Mouse (Mus musculus) heart, embryonic 11.5 days (tissue): ENCODE data around the gene Pld2. TPM values are rescaled to one million over a fixed set of nuclear protein-coding genes. Genes with fewer than 3 reads are reported as not detected.

Experiments
- ATAC-seq: fragments of 200-750 bp; cut with Nextera tagmentation; replicated peaks from 2 replicates; pipeline ENCODE4 v1.8.0; 2017; ENCODE audit warnings: moderate library complexity; ENCODE audit not compliant: insufficient number of reproducible peaks, low FRiP score, low TSS enrichment
- H3K27ac ChIP-seq: fragments of 300-500 bp; sonication (generic); 2 replicates; pipeline ENCODE4 v1.5.1; 2014; ENCODE audit warnings: mild to moderate bottlenecking, low read depth, low read length
- H3K27me3 ChIP-seq: fragments of 300-500 bp; sonication (generic); 2 replicates; pipeline ENCODE4 v1.6.1; 2014; ENCODE audit warnings: mild to moderate bottlenecking, low read length, mixed read lengths; ENCODE audit not compliant: control insufficient read depth, insufficient read depth
- H3K36me3 ChIP-seq: fragments of 300-500 bp; sonication (generic); 2 replicates; pipeline ENCODE4 v1.6.1; 2014; ENCODE audit warnings: mild to moderate bottlenecking, low read length, moderate library complexity, mixed read lengths; ENCODE audit not compliant: control insufficient read depth, insufficient read depth
- H3K4me1 ChIP-seq: fragments of 300-500 bp; sonication (generic); 2 replicates; pipeline ENCODE4 v1.6.1; 2014; ENCODE audit warnings: low read length; ENCODE audit not compliant: control insufficient read depth, insufficient read depth
- H3K4me2 ChIP-seq: fragments of 300-500 bp; sonication (generic); 2 replicates; pipeline ENCODE4 v1.6.1; 2014; ENCODE audit warnings: mild to moderate bottlenecking, moderate library complexity
- H3K4me3 ChIP-seq: fragments of 300-500 bp; sonication (generic); 2 replicates; pipeline ENCODE4 v1.5.1; 2014; ENCODE audit warnings: low read depth, low read length
- H3K9ac ChIP-seq: fragments of 300-500 bp; sonication (generic); 2 replicates; pipeline ENCODE4 v1.6.1; 2014; ENCODE audit warnings: mild to moderate bottlenecking, low read depth, low read length, moderate library complexity
- H3K9me3 ChIP-seq: fragments of 300-500 bp; sonication (generic); replicated peaks from 2 replicates; pipeline ENCODE4 v1.6.1; 2016; ENCODE audit warnings: low read length; ENCODE audit not compliant: control insufficient read depth
- WGBS: fragments of 180-500 bp; shearing (Covaris S2); extraction: QIAGEN DNeasy Blood & Tissue Kit; methylation state at CpG from one replicate; pipeline ENCODE4 v1.1.7; 2014; ENCODE audit not compliant: insufficient replicate concordance; 5-methylcytosine and 5-hydroxymethylcytosine counted together
- polyA plus RNA-seq: library from polyadenylated mRNA; unstranded; fragments of >200 nt; fragmentation: Nextera tagmentation; extraction: Ambion mirVana; gene quantifications from 2 replicates; pipeline ENCODE4 v1.2.1, GENCODE M21; 2014

Gene Pld2
- polyA plus RNA-seq, 1 experiment from 2014 or later = 7.4 TPM

DNA sequence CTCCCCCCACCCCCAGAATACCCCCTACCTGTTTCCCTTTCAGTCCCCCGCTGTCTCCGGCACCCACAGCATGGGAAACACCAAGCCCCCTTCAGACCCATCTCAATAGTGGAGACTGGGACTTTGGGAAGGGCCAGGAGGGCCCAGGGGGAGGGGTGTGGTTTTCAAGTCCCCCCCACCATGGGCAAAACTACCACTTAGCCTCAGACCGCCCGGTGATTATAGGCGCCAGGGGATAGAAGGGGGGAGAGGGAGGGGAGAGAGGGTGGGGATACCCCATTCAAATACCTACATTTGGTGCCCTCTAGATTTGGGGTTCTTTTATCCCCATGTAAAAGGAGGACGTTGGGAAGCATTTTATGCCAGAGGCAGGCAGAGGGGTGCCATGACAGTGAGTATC lies 7.0 kb upstream of the Pld2 start, which contains the start of gene Gm40193:
Gene Gm40193, minus strand, starts transcription at position 101 of the 400 bp plus-strand sequence.
- H3K9me3 ChIP-seq = no peaks in the 10 kb centered on the region
- no peaks in the 10 kb centered on the region; the same call in 1 of the 2 replicates for H3K27me3 ChIP-seq
- H3K36me3 ChIP-seq = peaks cover 4% of the 10 kb centered on the region
- H3K27ac ChIP-seq = no peak within 1 kb of the TSS
- no peak within 1 kb of the TSS for H3K4me2 ChIP-seq
- no peak within 1 kb of the TSS for H3K4me3 ChIP-seq
- 79% methylated on average over 6 of the region's 6 CpGs for WGBS
- H3K4me1 ChIP-seq = no peaks in the 10 kb centered on the region
- ATAC-seq = no peak
- no peak within 1 kb of the TSS for H3K9ac ChIP-seq

DNA sequence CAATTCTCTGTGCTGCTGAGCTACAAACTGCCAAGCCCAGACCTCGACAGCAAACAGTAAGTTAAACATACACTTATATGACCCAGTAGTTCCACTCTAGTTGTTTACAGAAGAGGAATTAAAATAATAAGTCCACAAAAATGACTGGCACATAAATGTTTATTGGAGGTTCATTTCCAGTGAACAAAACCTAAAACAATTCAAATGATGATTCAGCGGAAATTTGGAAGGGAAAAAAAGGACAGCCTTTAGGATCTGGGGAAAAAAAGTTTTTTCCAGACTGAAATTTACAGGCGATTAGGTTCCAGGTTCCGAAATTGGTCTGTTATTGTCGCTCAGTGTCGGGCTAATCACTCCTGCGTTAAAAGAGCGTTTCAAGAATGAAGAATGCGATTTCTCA lies 441 bp upstream of the Pld2 start:
- H3K9ac ChIP-seq = peak overlapping the region; percentile 82
- WGBS = 17% methylated on average over 9 of the region's 9 CpGs
- peak overlapping the region; percentile 78 for H3K4me2 ChIP-seq
- no peak for ATAC-seq
- H3K4me3 ChIP-seq = peak overlapping the region; percentile 66
- no peaks in the 10 kb centered on the region; the same call in 1 of the 2 replicates for H3K27me3 ChIP-seq
- peaks cover 5% of the 10 kb centered on the region for H3K4me1 ChIP-seq
- H3K36me3 ChIP-seq = no peaks in the 10 kb centered on the region
- no peak overlapping the region for H3K27ac ChIP-seq
- H3K9me3 ChIP-seq = no peaks in the 10 kb centered on the region

DNA sequence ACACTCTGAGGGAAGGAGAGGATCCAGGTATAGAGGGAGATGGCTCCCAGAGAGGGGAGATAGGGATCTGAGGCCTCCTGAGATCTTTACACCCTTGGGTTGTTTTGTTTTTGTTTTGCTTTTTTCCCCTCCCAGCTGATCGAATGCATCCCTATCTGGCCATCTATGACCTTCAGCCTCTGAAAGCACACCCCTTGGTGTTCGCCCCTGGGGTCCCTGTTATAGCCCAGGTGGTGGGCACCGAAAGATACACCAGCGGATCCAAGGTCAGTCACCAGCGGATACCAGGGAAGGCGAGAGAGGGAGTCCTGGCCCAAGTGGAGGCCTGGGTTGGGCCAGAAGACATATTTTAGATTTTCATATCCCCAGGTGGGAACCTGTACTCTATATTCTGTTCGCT lies 1.1 kb downstream of the Pld2 start:
- no peaks in the 10 kb centered on the region for H3K9me3 ChIP-seq
- no peak overlapping the region for H3K27ac ChIP-seq
- H3K4me2 ChIP-seq = peak overlapping the region; percentile 78
- no peaks in the 10 kb centered on the region; the same call in 1 of the 2 replicates for H3K27me3 ChIP-seq
- peak overlapping the region; percentile 66 for H3K4me3 ChIP-seq
- no peak overlapping the region; the same call in 1 of the 2 replicates for H3K9ac ChIP-seq
- peaks cover 5% of the 10 kb centered on the region for H3K4me1 ChIP-seq
- 83% methylated on average over 7 of the region's 7 CpGs for WGBS
- H3K36me3 ChIP-seq = no peaks in the 10 kb centered on the region
- no peak for ATAC-seq

DNA sequence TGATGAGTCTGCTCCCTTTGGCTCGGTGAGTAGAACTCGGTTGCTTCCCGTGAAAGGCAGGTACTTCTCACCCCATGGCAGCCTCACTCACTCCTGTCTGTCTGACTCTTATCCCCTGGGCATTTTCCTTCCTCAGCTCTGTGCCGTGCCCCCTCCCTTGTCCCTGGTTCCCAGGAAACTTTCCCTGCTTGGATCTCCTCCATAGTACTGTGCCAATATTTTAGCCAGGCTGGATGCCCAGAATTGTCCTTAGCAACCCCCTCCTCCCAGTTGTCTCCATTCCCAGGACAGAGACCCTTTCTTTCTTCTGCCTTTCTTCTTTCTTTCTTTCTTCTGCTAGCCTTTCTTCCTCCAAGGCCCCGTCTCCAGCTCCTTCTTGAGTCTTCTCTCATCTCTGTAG lies 1.6 kb downstream of the Pld2 start:
- Histone ChIP-seq H3K9ac (no peak overlapping the region), H3K4me3 (no peak overlapping the region)

DNA sequence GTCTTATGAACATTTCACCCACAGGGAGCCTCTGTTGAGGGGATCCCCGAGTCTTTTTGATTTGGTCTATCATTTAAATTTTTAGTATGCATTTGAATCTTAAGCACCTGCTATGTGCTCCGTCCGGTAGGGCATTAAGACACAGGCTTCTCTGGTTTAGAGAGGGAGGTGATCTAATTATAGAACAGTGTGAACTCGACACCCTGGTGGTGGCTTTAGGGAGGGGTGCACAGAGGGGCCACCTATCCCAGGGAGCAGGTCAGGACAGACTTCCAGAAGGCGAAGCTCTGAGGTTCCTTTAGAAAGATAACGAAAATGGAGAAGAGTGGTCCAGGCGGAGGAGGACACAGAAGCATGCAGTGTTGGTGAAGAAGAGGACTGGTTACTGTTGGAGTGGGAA lies 4.6 kb downstream of the Pld2 start:
- Histone ChIP-seq H3K4me1 (peaks cover 5% of the 10 kb centered on the region), H3K9me3 (no peaks in the 10 kb centered on the region), H3K27ac (no peak overlapping the region), H3K4me3 (no peak overlapping the region), H3K36me3 (no peaks in the 10 kb centered on the region), H3K4me2 (peak overlapping the region; percentile 23), H3K9ac (no peak overlapping the region), H3K27me3 (no peaks in the 10 kb centered on the region; the same call in 1 of the 2 replicates)
- 41% methylated on average over 7 of the region's 7 CpGs for WGBS
- no peak for ATAC-seq

More for the DNA sequence above, 1.6 kb downstream of the Pld2 start:
- Histone ChIP-seq H3K4me2 (no peak overlapping the region), H3K36me3 (no peaks in the 10 kb centered on the region), H3K9me3 (no peaks in the 10 kb centered on the region), H3K27me3 (no peaks in the 10 kb centered on the region; the same call in 1 of the 2 replicates), H3K4me1 (peaks cover 5% of the 10 kb centered on the region), H3K27ac (no peak overlapping the region)
- ATAC-seq = no peak
- WGBS = 71% methylated on average over 5 of the region's 5 CpGs

DNA sequence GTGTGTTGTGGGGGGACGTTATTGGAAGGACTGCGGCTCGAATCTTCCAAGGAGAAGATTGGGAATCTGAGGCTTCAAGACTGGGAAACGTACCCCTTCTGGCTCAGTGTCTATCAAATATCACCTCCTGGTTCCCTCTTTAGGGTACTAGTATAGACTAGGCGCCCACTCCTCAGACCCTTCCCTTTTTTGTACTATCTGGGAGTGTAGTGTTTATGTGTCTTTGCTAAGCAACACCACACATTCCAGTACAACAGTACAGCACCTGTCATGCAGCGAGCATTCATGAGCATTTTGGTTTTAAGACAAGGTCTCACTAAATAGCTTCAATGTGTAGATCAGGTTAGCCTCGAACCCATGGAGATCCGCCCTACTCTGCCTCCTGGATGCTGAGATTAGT lies 11.7 kb downstream of the Pld2 start:
- no peak overlapping the region for H3K4me2 ChIP-seq
- no peaks in the 10 kb centered on the region; the same call in 1 of the 2 replicates for H3K27me3 ChIP-seq
- H3K36me3 ChIP-seq = no peaks in the 10 kb centered on the region
- no peak for ATAC-seq
- WGBS = 81% methylated on average over 8 of the region's 8 CpGs
- no peaks in the 10 kb centered on the region for H3K9me3 ChIP-seq
- no peaks in the 10 kb centered on the region for H3K4me1 ChIP-seq
- H3K9ac ChIP-seq = no peak overlapping the region
- H3K27ac ChIP-seq = no peak overlapping the region
- H3K4me3 ChIP-seq = no peak overlapping the region

DNA sequence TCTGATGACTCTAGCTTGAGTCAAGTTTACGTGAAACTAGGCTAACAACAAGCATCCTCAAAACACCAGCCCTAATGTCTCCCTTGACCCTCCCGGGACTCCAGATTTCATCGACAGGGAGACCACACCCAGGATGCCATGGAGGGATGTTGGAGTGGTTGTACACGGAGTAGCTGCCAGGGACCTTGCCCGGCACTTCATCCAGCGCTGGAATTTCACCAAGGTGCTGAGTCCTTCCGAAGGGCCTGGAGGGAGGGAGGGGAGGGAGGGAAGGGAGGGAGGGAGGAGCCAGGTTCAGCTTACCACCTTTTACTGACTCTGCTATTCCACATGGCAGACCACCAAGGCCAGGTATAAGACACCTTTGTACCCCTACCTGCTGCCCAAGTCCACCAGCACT lies 14.1 kb downstream of the Pld2 start:
- Histone ChIP-seq H3K4me2 (no peak overlapping the region), H3K9ac (no peak overlapping the region), H3K27me3 (no peaks in the 10 kb centered on the region; the same call in 1 of the 2 replicates), H3K36me3 (peaks cover 8% of the 10 kb centered on the region), H3K4me3 (no peak overlapping the region), H3K4me1 (no peaks in the 10 kb centered on the region), H3K27ac (no peak overlapping the region), H3K9me3 (no peaks in the 10 kb centered on the region)
- ATAC-seq = no peak
- WGBS = 30% methylated on average over 7 of the region's 7 CpGs

DNA sequence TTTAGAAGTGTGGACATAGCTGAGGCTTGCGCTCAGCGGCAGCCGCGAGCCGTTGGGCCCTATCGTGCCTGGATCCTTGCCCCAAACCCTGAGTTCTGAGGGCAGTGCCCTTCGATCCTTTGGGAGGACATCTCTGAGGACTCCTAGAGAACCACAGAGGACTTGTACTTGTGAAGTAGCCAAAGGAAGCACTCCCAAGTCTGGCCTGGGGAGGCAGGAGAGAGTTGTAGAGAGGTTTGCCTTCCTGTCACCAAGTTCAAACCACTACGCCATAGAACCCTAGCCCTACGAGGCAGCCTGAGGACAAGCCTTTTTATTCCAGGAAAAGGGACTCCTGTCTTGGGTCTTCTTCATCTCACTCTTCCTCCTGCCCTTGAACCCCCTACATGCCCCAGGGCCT lies 17.7 kb downstream of the Pld2 start:
- no peak for ATAC-seq
- Histone ChIP-seq H3K27ac (no peak overlapping the region), H3K4me1 (no peaks in the 10 kb centered on the region), H3K27me3 (no peaks in the 10 kb centered on the region; the same call in 1 of the 2 replicates), H3K36me3 (peaks cover 8% of the 10 kb centered on the region), H3K9me3 (no peaks in the 10 kb centered on the region), H3K4me3 (no peak overlapping the region), H3K9ac (no peak overlapping the region), H3K4me2 (no peak overlapping the region)
- WGBS = 86% methylated on average over 9 of the region's 9 CpGs

DNA sequence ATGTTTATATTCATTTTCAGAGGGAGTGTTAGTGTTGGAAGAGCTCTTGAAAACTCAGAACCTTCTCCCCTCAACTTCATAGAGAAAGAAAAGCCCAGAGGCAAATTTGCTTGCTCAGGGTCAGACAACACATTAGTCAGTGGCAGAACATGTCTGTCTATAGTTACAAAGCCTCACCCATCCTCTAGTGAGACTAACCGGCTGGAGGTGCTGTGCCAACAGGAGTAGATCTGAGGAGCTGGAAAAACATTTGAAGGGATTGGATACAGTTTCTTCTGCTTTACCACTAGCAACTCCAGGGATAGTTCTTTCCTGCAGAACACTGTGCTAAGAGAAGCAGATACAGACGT lies 22.0 kb downstream of the Pld2 start:
- peak overlapping the region; percentile 92 for H3K4me3 ChIP-seq
- no peaks in the 10 kb centered on the region for H3K9me3 ChIP-seq
- H3K27me3 ChIP-seq = no peaks in the 10 kb centered on the region
- peak overlapping the region; percentile 90; the same call in 1 of the 2 replicates for H3K9ac ChIP-seq
- peak overlapping the region; percentile 76 for H3K4me2 ChIP-seq
- H3K36me3 ChIP-seq = peaks cover 8% of the 10 kb centered on the region
- no peak overlapping the region for H3K27ac ChIP-seq
- H3K4me1 ChIP-seq = peaks cover 10% of the 10 kb centered on the region
- WGBS = 4% methylated on average over 2 of the region's 2 CpGs
- no peak for ATAC-seq
